Mouse (Mus musculus) megakaryocyte, embryonic 14.5 days (primary cell): ENCODE results near the gene Max.

Source experiments
- FLI1 ChIP-seq: IDR thresholded peaks from 2 replicates; pipeline ENCODE4 v1.6.1; 2012; ENCODE audit warnings: low read length, inconsistent platforms, mixed read lengths
- GATA1 ChIP-seq: IDR thresholded peaks from 3 replicates; pipeline ENCODE4 v1.6.1; 2012; ENCODE audit warnings: mixed read lengths, low read length, inconsistent platforms, borderline replicate concordance

GRCm38 (mm10) chr12:76923118-76923517 is 38.9 kb downstream of the Max start:
- TF ChIP-seq FLI1 (no peak), GATA1 (no peak)
